Mouse (Mus musculus) embryonic stem cell, embryonic (primary cell): ENCODE data around the gene Plcd3.

Experiments used
- CTCF ChIA-PET, 4 experiments: fragments of 300-600 bp in 2 of 4; fragments of 350-600 bp in 2 of 4; sonication (Branson Sonifier 250); formaldehyde crosslinking; loops; one replicate each; lab custom pipeline; 2022; ENCODE audit warnings: inconsistent platforms in 2 of 4; lab: Charles Lee
- POLR2A ChIA-PET, 4 experiments: fragments of 300-600 bp in 2 of 4; fragments of 350-600 bp in 2 of 4; sonication (Branson Sonifier 250); formaldehyde crosslinking; loops; one replicate each; lab custom pipeline; 2022; ENCODE audit warnings: antibody characterized with exemption in 4 of 4, inconsistent platforms in 1 of 4; lab: Charles Lee

Gene Plcd3

GRCm38 (mm10) chr11:103113005-103113404 lies 11.5 kb upstream of the Plcd3 start:
- POLR2A ChIA-PET = interaction anchor here (0.7 to 21.5 kb wide), 27 partner anchors 9 to 1177 kb away, joined by 3 to 2603 read pairs (median 7); partner anchors contain the start of genes Hexim2 (in 4 of the 4), Acbd4 (in 3 of the 4), Plcd3 (in 3 of the 4) and Fmnl1 (in 1 of the 4)

GRCm38 (mm10) chr11:103112552-103112912 lies 11.1 kb upstream of the Plcd3 start:
- CTCF ChIA-PET = interaction anchor here (0.5 to 2.9 kb wide), 10 partner anchors 10 to 226 kb away, joined by 3 to 46 read pairs (median 6); partner anchors contain the start of genes Acbd4 (in 1 of the 4), Hexim2 (in 1 of the 4) and Plcd3 (in 1 of the 4)
- POLR2A ChIA-PET = interaction anchor here (0.7 to 21.5 kb wide), 39 partner anchors 9 to 1177 kb away, joined by 3 to 2603 read pairs (median 5); partner anchors contain the start of genes Hexim2 (in 4 of the 4), Acbd4 (in 3 of the 4), Plcd3 (in 3 of the 4) and Kif18b (in 1 of the 4)

More at GRCm38 (mm10) chr11:103113005-103113404, 11.5 kb upstream of the Plcd3 start:
- CTCF ChIA-PET = interaction anchor here (0.7 to 2.9 kb wide), 8 partner anchors 10 to 48 kb away, joined by 3 to 46 read pairs (median 6); partner anchors contain the start of genes Acbd4 (in 1 of the 4), Hexim2 (in 1 of the 4) and Plcd3 (in 1 of the 4)

- ChIA-PET POLR2A (interaction anchor here (0.6 to 21.5 kb wide), 52 partner anchors 8 to 1178 kb away, joined by 3 to 2603 read pairs (median 4); partner anchors contain the start of genes Hexim2 (in 4 of the 4), Acbd4 (in 3 of the 4), Plcd3 (in 3 of the 4) and C1ql1 (in 1 of the 4)), CTCF (interaction anchor here (0.5 to 2.9 kb wide), 17 partner anchors 9 to 338 kb away, joined by 3 to 46 read pairs (median 4); partner anchors contain the start of genes Acbd4 (in 1 of the 4), Hexim2 (in 1 of the 4), Kif18b (in 1 of the 4) and Plcd3 (in 1 of the 4))
Measured at GRCm38 (mm10) chr11:103111881-103112551, 10.6 kb upstream of the Plcd3 start.

- CTCF ChIA-PET = interaction anchor here (0.6 to 2.9 kb wide), 14 partner anchors 9 to 337 kb away, joined by 3 to 46 read pairs (median 6); partner anchors contain the start of genes Acbd4 (in 1 of the 4), Kif18b (in 1 of the 4) and Plcd3 (in 1 of the 4)
- POLR2A ChIA-PET = interaction anchor here (0.6 to 21.5 kb wide), 37 partner anchors 7 to 1178 kb away, joined by 3 to 2603 read pairs (median 4); partner anchors contain the start of genes Acbd4 (in 3 of the 4), Hexim2 (in 3 of the 4), Plcd3 (in 3 of the 4) and C1ql1 (in 1 of the 4)
Measured at GRCm38 (mm10) chr11:103111301-103111700, 9.8 kb upstream of the Plcd3 start.

- POLR2A ChIA-PET = interaction anchor here (0.6 to 21.5 kb wide), 14 partner anchors 8 to 214 kb away, joined by 3 to 1644 read pairs (median 6); partner anchors contain the start of genes Hexim1 (in 4 of the 4) and Hexim2 (in 2 of the 4)
- CTCF ChIA-PET = interaction anchor here in 3 of 4 experiments (0.6 to 2.0 kb wide), 4 partner anchors 9 to 52 kb away, joined by 3 to 8 read pairs (median 4); partner anchors contain the start of gene Hexim1 (in 2 of the 3)
Measured at GRCm38 (mm10) chr11:103106386-103106785, 4.9 kb upstream of the Plcd3 start.

GRCm38 (mm10) chr11:103105810-103106209 lies 4.4 kb upstream of the Plcd3 start:
- ChIA-PET CTCF (interaction anchor here in 2 of 4 experiments (0.7 to 5.8 kb wide), 6 partner anchors 8 to 227 kb away, joined by 3 to 80 read pairs (median 4); partner anchors contain the start of gene Hexim1 (in 2 of the 2)), POLR2A (interaction anchor here (0.6 to 21.5 kb wide), 16 partner anchors 9 to 213 kb away, joined by 3 to 1644 read pairs (median 4); partner anchors contain the start of genes Hexim1 (in 4 of the 4) and Hexim2 (in 2 of the 4))

- ChIA-PET CTCF (interaction anchor here in 2 of 4 experiments (0.6 to 5.8 kb wide), 7 partner anchors 8 to 227 kb away, joined by 3 to 80 read pairs (median 4); partner anchors contain the start of gene Hexim1 (in 1 of the 2)), POLR2A (interaction anchor here (0.9 to 21.5 kb wide), 16 partner anchors 9 to 213 kb away, joined by 3 to 1644 read pairs (median 4); partner anchors contain the start of genes Hexim1 (in 4 of the 4) and Hexim2 (in 2 of the 4))
Measured at GRCm38 (mm10) chr11:103105180-103105725, 3.8 kb upstream of the Plcd3 start.

- ChIA-PET POLR2A (interaction anchor here (0.8 to 21.5 kb wide), 19 partner anchors 10 to 84 kb away, joined by 3 to 1644 read pairs (median 18); partner anchors contain the start of genes Hexim1 (in 4 of the 4) and Hexim2 (in 3 of the 4)), CTCF (interaction anchor here in 3 of 4 experiments (0.9 to 5.8 kb wide), 7 partner anchors 11 to 89 kb away, joined by 3 to 87 read pairs (median 15); partner anchors contain the start of gene Hexim1 (in 1 of the 3))
Measured at GRCm38 (mm10) chr11:103104469-103104868, 3.0 kb upstream of the Plcd3 start.

- CTCF ChIA-PET = interaction anchor here (0.6 to 5.8 kb wide), 18 partner anchors 8 to 281 kb away, joined by 3 to 87 read pairs (median 10); partner anchors contain the start of gene Hexim1 (in 1 of the 4)
- POLR2A ChIA-PET = interaction anchor here (0.7 to 21.5 kb wide), 26 partner anchors 11 to 822 kb away, joined by 3 to 1644 read pairs (median 12); partner anchors contain the start of genes Hexim1 (in 4 of the 4) and Hexim2 (in 2 of the 4)
Measured at GRCm38 (mm10) chr11:103103621-103104020, 2.2 kb upstream of the Plcd3 start.

GRCm38 (mm10) chr11:103102725-103103349 lies 1.4 kb upstream of the Plcd3 start:
- POLR2A ChIA-PET = interaction anchor here (0.5 to 21.5 kb wide), 70 partner anchors 9 to 636 kb away, joined by 3 to 1644 read pairs (median 4); partner anchors contain the start of genes Hexim1 (in 4 of the 4), Hexim2 (in 3 of the 4), C1ql1 (in 1 of the 4) and Dcakd (in 1 of the 4)
- CTCF ChIA-PET = interaction anchor here (0.6 to 5.8 kb wide), 100 partner anchors 9 to 413 kb away, joined by 3 to 87 read pairs (median 4); partner anchors contain the start of genes Hexim1 (in 3 of the 4), Hexim2 (in 2 of the 4), C1ql1 (in 1 of the 4) and Map3k14 (in 1 of the 4)

GRCm38 (mm10) chr11:103101866-103102501 lies 526 bp upstream of the Plcd3 start:
- POLR2A ChIA-PET = interaction anchor here (0.6 to 21.5 kb wide), 60 partner anchors 8 to 635 kb away, joined by 3 to 1644 read pairs (median 5); partner anchors contain the start of genes Hexim1 (in 4 of the 4), Hexim2 (in 3 of the 4), C1ql1 (in 1 of the 4) and Ccdc103 (in 1 of the 4)
- CTCF ChIA-PET = interaction anchor here (0.6 to 5.8 kb wide), 86 partner anchors 8 to 505 kb away, joined by 3 to 87 read pairs (median 5); partner anchors contain the start of genes Hexim1 (in 3 of the 4), C1ql1 (in 2 of the 4), Hexim2 (in 2 of the 4) and Dcakd (in 1 of the 4)

- POLR2A ChIA-PET = interaction anchor here (0.6 to 21.5 kb wide), 16 partner anchors 14 to 239 kb away, joined by 3 to 1644 read pairs (median 21); partner anchors contain the start of genes Hexim1 (in 4 of the 4) and Hexim2 (in 2 of the 4)
- CTCF ChIA-PET = interaction anchor here (0.5 to 5.8 kb wide), 12 partner anchors 12 to 1045 kb away, joined by 3 to 87 read pairs (median 4); partner anchors contain the start of gene Hexim1 (in 1 of the 4)
Measured at GRCm38 (mm10) chr11:103100361-103100760, 1.1 kb downstream of the Plcd3 start.

- POLR2A ChIA-PET = interaction anchor here (0.7 to 21.5 kb wide), 14 partner anchors 15 to 174 kb away, joined by 3 to 1644 read pairs (median 4); partner anchors contain the start of genes Hexim1 (in 4 of the 4), Hexim2 (in 2 of the 4) and Kif18b (in 1 of the 4)
- CTCF ChIA-PET = interaction anchor here (0.6 to 1.4 kb wide), 7 partner anchors 33 to 172 kb away, joined by 3 to 8 read pairs (median 3); no protein-coding TSS in a partner anchor
Measured at GRCm38 (mm10) chr11:103099352-103099940, 2.0 kb downstream of the Plcd3 start.

- POLR2A ChIA-PET = interaction anchor here in 3 of 4 experiments (0.6 to 21.5 kb wide), 9 partner anchors 16 to 357 kb away, joined by 3 to 1644 read pairs (median 4); partner anchors contain the start of genes Hexim1 (in 3 of the 3), Hexim2 (in 2 of the 3) and Kif18b (in 1 of the 3)
- CTCF ChIA-PET = interaction anchor here in 3 of 4 experiments (0.6 to 1.1 kb wide), 3 partner anchors 60 to 173 kb away, joined by 3 to 5 read pairs (median 3); no protein-coding TSS in a partner anchor
Measured at GRCm38 (mm10) chr11:103098531-103099190, 2.8 kb downstream of the Plcd3 start.
